Mouse (Mus musculus) liver, embryonic 14.5 days (tissue): ENCODE results near the gene Krtap5-1. TPM values are rescaled to one million over a fixed set of nuclear protein-coding genes. Genes with fewer than 3 reads are reported as not detected.
"Not testable (repeated sequence)": the region's sequence is repeated elsewhere in the genome, so short reads cannot be mapped to it uniquely, and the experiment has no call there.

ENCODE experiments used
- ATAC-seq: fragments of 200-750 bp; cut with Nextera tagmentation; 2 replicates; pipeline ENCODE4 v1.8.0; 2017; ENCODE audit warnings: moderate number of reproducible peaks, mild to moderate bottlenecking, moderate library complexity; ENCODE audit not compliant: insufficient read depth
- DNase-seq, 3 experiments: peaks; one replicate each; pipeline ENCODE4 v3.0.0-alpha.2; 2012 to 2013; ENCODE audit warnings: low read depth in 3 of 3, low spot score in 3 of 3
- H3K27ac ChIP-seq: fragments of 300-500 bp; sonication (generic); 2 replicates; pipeline ENCODE4 v1.5.1; 2014; ENCODE audit warnings: moderate library complexity, mild to moderate bottlenecking, control low read depth, inconsistent platforms
- H3K27me3 ChIP-seq: fragments of 300-500 bp; sonication (generic); 2 replicates; pipeline ENCODE4 v1.6.1; 2014; ENCODE audit warnings: mild to moderate bottlenecking, low read length, moderate library complexity; ENCODE audit not compliant: control insufficient read depth, insufficient read depth
- H3K36me3 ChIP-seq: fragments of 300-500 bp; sonication (generic); replicated peaks from 2 replicates; pipeline ENCODE4 v1.6.1; 2014; ENCODE audit warnings: low read depth; ENCODE audit not compliant: control insufficient read depth, insufficient read depth
- H3K4me1 ChIP-seq, 2 experiments: fragments of 200-500 bp in 1 of 2; fragments of 300-500 bp in 1 of 2; sonication (generic) in 1 of 2; replicated peaks; 2 replicates each; pipeline ENCODE4 v1.6.1; 2012 to 2014; ENCODE audit warnings: antibody characterized with exemption in 1 of 2, inconsistent platforms in 1 of 2, low read length in 1 of 2; ENCODE audit not compliant: control insufficient read depth in 2 of 2, insufficient read depth in 2 of 2
- H3K4me2 ChIP-seq: fragments of 300-500 bp; sonication (generic); 2 replicates; pipeline ENCODE4 v1.6.1; 2014; ENCODE audit warnings: low read depth, mild to moderate bottlenecking, control low read depth, moderate library complexity
- H3K4me3 ChIP-seq, 2 experiments: fragments of 200-500 bp in 1 of 2; fragments of 300-500 bp in 1 of 2; sonication (generic) in 1 of 2; 2 replicates each; pipeline ENCODE4 v1.5.1; 2012 to 2014; ENCODE audit warnings: low read depth in 2 of 2, low read length in 2 of 2, mild to moderate bottlenecking in 2 of 2, control low read depth in 1 of 2, inconsistent platforms in 1 of 2, moderate library complexity in 1 of 2; ENCODE audit not compliant: insufficient read depth in 1 of 2
- H3K9ac ChIP-seq: fragments of 300-500 bp; sonication (generic); replicated peaks from 2 replicates; pipeline ENCODE4 v1.6.1; 2014; ENCODE audit warnings: mild to moderate bottlenecking, control low read depth, moderate library complexity
- H3K9me3 ChIP-seq: fragments of 300-500 bp; sonication (generic); 2 replicates; pipeline ENCODE4 v1.6.1; 2016; ENCODE audit warnings: low read length, mixed read lengths; ENCODE audit not compliant: control insufficient read depth
- CTCF ChIP-seq: IDR thresholded peaks from 2 replicates; pipeline ENCODE4 v1.5.1; 2016; ENCODE audit warnings: antibody characterized with exemption, low read depth, control low read depth
- EP300 ChIP-seq: IDR thresholded peaks from 2 replicates; pipeline ENCODE4 v1.6.1; 2016; ENCODE audit warnings: antibody characterized with exemption, low read depth
- WGBS: fragments of 180-500 bp; shearing (Covaris S2); extraction: QIAGEN DNeasy Blood & Tissue Kit; methylation state at CpG from one replicate; pipeline ENCODE4 v1.1.7; 2014; ENCODE audit not compliant: insufficient replicate concordance; 5-methylcytosine and 5-hydroxymethylcytosine counted together
- polyA plus RNA-seq, 2 experiments: library from polyadenylated mRNA; depleted of rRNA in 1 of 2; stranded (reverse) in 1 of 2; unstranded in 1 of 2; fragments of >200 nt; fragmentation: Nextera tagmentation in 1 of 2; extraction: Ambion mirVana in 1 of 2; gene quantifications; 2 replicates each; pipeline versions ENCODE4 v1.2.1 to v1.2.3; 2012 to 2014

Krtap5-1 gene
- polyA plus RNA-seq, 2 experiments, result not detected

- no peak within 1 kb of the TSS for H3K4me3 ChIP-seq
- 11% methylated on average over 3 of the region's 3 CpGs for WGBS
- no peak within 1 kb of the TSS for H3K9ac ChIP-seq
- TF ChIP-seq CTCF (no peak), EP300 (no peak)
- H3K9me3 ChIP-seq, result no peaks in the 10 kb centered on the region
- H3K27me3 ChIP-seq, result no peaks in the 10 kb centered on the region
- no peak for ATAC-seq
- no peak within 1 kb of the TSS for H3K4me2 ChIP-seq
- no peaks in the 10 kb centered on the region for H3K36me3 ChIP-seq
- no peak within 1 kb of the TSS for H3K27ac ChIP-seq
- no peak for DNase-seq
- H3K4me1 ChIP-seq, result no peaks in the 10 kb centered on the region
These were observed 6.3 kb upstream of the Krtap5-1 start, which contains the start of gene Krtap5-4 for GRCm38 (mm10) chr7:142303249-142303648. Gene Krtap5-4 (plus strand): TSS chr7:142303549.

- H3K9me3 ChIP-seq, H3K4me1 ChIP-seq, H3K27ac ChIP-seq, H3K4me2 ChIP-seq, H3K4me3 ChIP-seq, H3K36me3 ChIP-seq, H3K27me3 ChIP-seq, ATAC-seq, H3K9ac ChIP-seq, DNase-seq: not testable (repeated sequence)
- 13% methylated on average over 4 of the region's 4 CpGs for WGBS
These were observed 810 bp downstream of the Krtap5-1 start for GRCm38 (mm10) chr7:142296108-142296507.

- H3K4me2 ChIP-seq, result no peak overlapping the region
- no peak overlapping the region for H3K4me3 ChIP-seq
- H3K36me3 ChIP-seq, result no peaks in the 10 kb centered on the region
- no peak overlapping the region for H3K27ac ChIP-seq
- TF ChIP-seq EP300 (no peak), CTCF (0 out of 2 replicates have a peak, but pooled peaks have one; percentile 21)
- no peak overlapping the region for H3K9ac ChIP-seq
- H3K9me3 ChIP-seq, result no peaks in the 10 kb centered on the region
- H3K27me3 ChIP-seq, result no peaks in the 10 kb centered on the region
- no peak for DNase-seq
- no peak for ATAC-seq
- no peaks in the 10 kb centered on the region for H3K4me1 ChIP-seq
These were observed 1.5 kb downstream of the Krtap5-1 start for GRCm38 (mm10) chr7:142295418-142295817.

- DNase-seq, H3K27me3 ChIP-seq, H3K9ac ChIP-seq, H3K36me3 ChIP-seq, H3K9me3 ChIP-seq, ATAC-seq, H3K4me1 ChIP-seq, H3K27ac ChIP-seq, H3K4me2 ChIP-seq, H3K4me3 ChIP-seq: not testable (repeated sequence)
- peak; percentile 73 for TF ChIP-seq CTCF
- WGBS, result 0% methylated on average over 2 of the region's 2 CpGs
These were observed 3.1 kb downstream of the Krtap5-1 start for GRCm38 (mm10) chr7:142293851-142294250.

- not testable (repeated sequence) for H3K9ac ChIP-seq, H3K36me3 ChIP-seq, H3K9me3 ChIP-seq, H3K4me1 ChIP-seq, H3K4me3 ChIP-seq, DNase-seq, ATAC-seq, H3K27ac ChIP-seq, H3K4me2 ChIP-seq
- WGBS, result 58% methylated on average over 9 of the region's 9 CpGs
- peaks cover 22% of the 10 kb centered on the region for H3K27me3 ChIP-seq
These were observed 10.9 kb downstream of the Krtap5-1 start for GRCm38 (mm10) chr7:142285910-142286612.
